Mouse (Mus musculus) heart, embryonic 11.5 days (tissue): ENCODE data around the gene Mrpl42. TPM values are rescaled to one million over a fixed set of nuclear protein-coding genes. Genes with fewer than 3 reads are reported as not detected.

Experiments
- ATAC-seq: fragments of 200-750 bp; cut with Nextera tagmentation; replicated peaks from 2 replicates; pipeline ENCODE4 v1.8.0; 2017; ENCODE audit warnings: moderate library complexity; ENCODE audit not compliant: insufficient number of reproducible peaks, low FRiP score, low TSS enrichment
- H3K27ac ChIP-seq: fragments of 300-500 bp; sonication (generic); 2 replicates; pipeline ENCODE4 v1.5.1; 2014; ENCODE audit warnings: mild to moderate bottlenecking, low read depth, low read length
- H3K27me3 ChIP-seq: fragments of 300-500 bp; sonication (generic); 2 replicates; pipeline ENCODE4 v1.6.1; 2014; ENCODE audit warnings: mild to moderate bottlenecking, low read length, mixed read lengths; ENCODE audit not compliant: control insufficient read depth, insufficient read depth
- H3K36me3 ChIP-seq: fragments of 300-500 bp; sonication (generic); 2 replicates; pipeline ENCODE4 v1.6.1; 2014; ENCODE audit warnings: mild to moderate bottlenecking, low read length, moderate library complexity, mixed read lengths; ENCODE audit not compliant: control insufficient read depth, insufficient read depth
- H3K4me1 ChIP-seq: fragments of 300-500 bp; sonication (generic); 2 replicates; pipeline ENCODE4 v1.6.1; 2014; ENCODE audit warnings: low read length; ENCODE audit not compliant: control insufficient read depth, insufficient read depth
- H3K4me2 ChIP-seq: fragments of 300-500 bp; sonication (generic); 2 replicates; pipeline ENCODE4 v1.6.1; 2014; ENCODE audit warnings: mild to moderate bottlenecking, moderate library complexity
- H3K4me3 ChIP-seq: fragments of 300-500 bp; sonication (generic); 2 replicates; pipeline ENCODE4 v1.5.1; 2014; ENCODE audit warnings: low read depth, low read length
- H3K9ac ChIP-seq: fragments of 300-500 bp; sonication (generic); 2 replicates; pipeline ENCODE4 v1.6.1; 2014; ENCODE audit warnings: mild to moderate bottlenecking, low read depth, low read length, moderate library complexity
- H3K9me3 ChIP-seq: fragments of 300-500 bp; sonication (generic); replicated peaks from 2 replicates; pipeline ENCODE4 v1.6.1; 2016; ENCODE audit warnings: low read length; ENCODE audit not compliant: control insufficient read depth
- WGBS: fragments of 180-500 bp; shearing (Covaris S2); extraction: QIAGEN DNeasy Blood & Tissue Kit; methylation state at CpG from one replicate; pipeline ENCODE4 v1.1.7; 2014; ENCODE audit not compliant: insufficient replicate concordance; 5-methylcytosine and 5-hydroxymethylcytosine counted together
- polyA plus RNA-seq: library from polyadenylated mRNA; unstranded; fragments of >200 nt; fragmentation: Nextera tagmentation; extraction: Ambion mirVana; gene quantifications from 2 replicates; pipeline ENCODE4 v1.2.1, GENCODE M21; 2014

Mrpl42 gene
- polyA plus RNA-seq, 1 experiment from 2014 or later = 543 TPM

DNA sequence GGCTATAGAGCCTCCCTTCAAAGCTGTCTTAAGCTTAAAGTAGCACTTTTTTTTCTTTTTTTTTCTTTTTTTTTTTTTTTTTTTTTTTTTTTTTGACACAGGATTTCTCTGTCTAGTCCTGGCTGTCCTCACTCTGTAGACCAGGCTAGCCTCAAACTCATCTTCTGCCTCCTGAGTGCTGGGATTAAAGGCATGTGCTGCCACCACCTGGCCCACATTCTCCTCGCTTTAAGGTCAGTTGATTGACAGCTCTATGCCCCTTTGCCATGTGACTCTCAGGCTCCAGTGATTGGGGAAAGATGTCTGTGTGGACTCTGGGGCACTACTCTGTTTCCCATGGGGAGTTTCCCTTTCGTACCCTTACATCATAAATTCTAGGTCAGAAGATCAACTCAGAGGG lies 61.2 kb downstream of the Mrpl42 start:
- WGBS = 52% methylated on average over 2 of the region's 2 CpGs
- Histone ChIP-seq H3K9me3 (no peaks in the 10 kb centered on the region), H3K4me1 (peaks cover 4% of the 10 kb centered on the region; the same call in 1 of the 2 replicates), H3K36me3 (no peaks in the 10 kb centered on the region), H3K27ac (no peak overlapping the region), H3K4me3 (no peak overlapping the region), H3K9ac (no peak overlapping the region), H3K27me3 (no peaks in the 10 kb centered on the region; the same call in 1 of the 2 replicates), H3K4me2 (no peak overlapping the region)
- no peak for ATAC-seq

- no peak overlapping the region for H3K9ac ChIP-seq
- no peak for ATAC-seq
- no peaks in the 10 kb centered on the region for H3K36me3 ChIP-seq
- H3K9me3 ChIP-seq = no peaks in the 10 kb centered on the region
- H3K4me3 ChIP-seq = no peak overlapping the region
- H3K4me1 ChIP-seq = peaks cover 4% of the 10 kb centered on the region; the same call in 1 of the 2 replicates
- H3K27me3 ChIP-seq = no peaks in the 10 kb centered on the region; the same call in 1 of the 2 replicates
- no peak overlapping the region for H3K4me2 ChIP-seq
- no peak overlapping the region for H3K27ac ChIP-seq
- 70% methylated on average over 10 of the region's 10 CpGs for whole genome bisulfite sequencing
Observed at GRCm38 (mm10) chr10:95439718-95440339, 61.9 kb downstream of the Mrpl42 start.

DNA sequence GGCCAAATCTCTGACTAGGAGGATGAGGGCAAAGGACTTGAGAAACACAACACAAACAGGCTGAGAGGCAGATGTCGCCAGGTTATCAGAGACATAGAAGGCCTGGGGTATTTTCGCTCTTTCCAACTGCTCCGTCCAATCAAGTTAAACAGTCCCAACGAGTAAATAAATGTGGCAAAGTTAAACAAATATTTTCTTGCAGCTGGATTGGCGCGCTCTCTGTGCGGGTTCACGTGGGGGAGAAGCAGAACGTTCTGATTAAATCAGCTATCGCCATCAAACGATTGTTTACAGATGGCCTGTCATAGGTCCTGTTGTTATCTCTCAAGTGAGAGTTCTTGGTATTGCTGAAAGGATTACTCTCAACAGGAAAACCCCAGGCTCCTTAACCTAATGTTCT lies 62.8 kb downstream of the Mrpl42 start:
- H3K4me1 ChIP-seq = peaks cover 4% of the 10 kb centered on the region; the same call in 1 of the 2 replicates
- no peak overlapping the region for H3K4me3 ChIP-seq
- WGBS = 8% methylated on average over 11 of the region's 11 CpGs
- no peaks in the 10 kb centered on the region for H3K9me3 ChIP-seq
- H3K36me3 ChIP-seq = no peaks in the 10 kb centered on the region
- H3K27ac ChIP-seq = no peak overlapping the region
- ATAC-seq = no peak
- no peak overlapping the region for H3K9ac ChIP-seq
- H3K27me3 ChIP-seq = no peaks in the 10 kb centered on the region; the same call in 1 of the 2 replicates
- H3K4me2 ChIP-seq = 0 out of 2 replicates have a peak overlapping the region, but pooled peaks have one; percentile 17

Other genes starting within 250 kb of the Mrpl42 start
- gene Cradd, start 177.8 kb downstream of the Mrpl42 start, polyA plus RNA-seq = 10.6 and 11.7 TPM in 2 replicates
- 38.5 and 45.0 TPM in 2 replicates for gene Socs2, start 84.8 kb downstream of the Mrpl42 start, polyA plus RNA-seq
- gene Ube2n, start 13.2 kb upstream of the Mrpl42 start, polyA plus RNA-seq = 319 and 322 TPM in 2 replicates
- 134 and 147 TPM in 2 replicates for gene Nudt4, start 62.2 kb upstream of the Mrpl42 start, polyA plus RNA-seq
- not detected in 2 replicates for gene Anapc15-ps, start 171.5 kb upstream of the Mrpl42 start, polyA plus RNA-seq